Mouse (Mus musculus) limb, embryonic 13.5 days (tissue): ENCODE measurements around the gene Wwox. TPM values are rescaled to one million over a fixed set of nuclear protein-coding genes. Genes with fewer than 3 reads are reported as not detected.

Source experiments
- ATAC-seq: fragments of 200-750 bp; cut with Nextera tagmentation; 2 replicates; pipeline ENCODE4 v1.8.0; 2017; ENCODE audit warnings: low read depth, moderate number of reproducible peaks, moderate TSS enrichment; ENCODE audit not compliant: low FRiP score
- H3K27ac ChIP-seq: fragments of 300-500 bp; sonication (generic); 2 replicates; pipeline ENCODE4 v1.5.1; 2015; ENCODE audit warnings: inconsistent platforms, mild to moderate bottlenecking, moderate library complexity
- H3K27me3 ChIP-seq: fragments of 300-500 bp; sonication (generic); 2 replicates; pipeline ENCODE4 v1.6.1; 2015; ENCODE audit warnings: mild to moderate bottlenecking, inconsistent platforms
- H3K36me3 ChIP-seq: fragments of 300-500 bp; sonication (generic); 2 replicates; pipeline ENCODE4 v1.6.1; 2015; ENCODE audit warnings: inconsistent platforms, mild to moderate bottlenecking, moderate library complexity
- H3K4me1 ChIP-seq: fragments of 300-500 bp; sonication (generic); 2 replicates; pipeline ENCODE4 v1.6.1; 2015; ENCODE audit warnings: inconsistent platforms
- H3K4me2 ChIP-seq: fragments of 300-500 bp; sonication (generic); replicated peaks from 2 replicates; pipeline ENCODE4 v1.6.1; 2015; ENCODE audit warnings: inconsistent platforms, mild to moderate bottlenecking, moderate library complexity
- H3K4me3 ChIP-seq: fragments of 300-500 bp; sonication (generic); 2 replicates; pipeline ENCODE4 v1.5.1; 2015; ENCODE audit warnings: moderate library complexity, mild to moderate bottlenecking, inconsistent platforms
- H3K9ac ChIP-seq: fragments of 300-500 bp; sonication (generic); 2 replicates; pipeline ENCODE4 v1.6.1; 2015; ENCODE audit warnings: mild to moderate bottlenecking, inconsistent platforms
- H3K9me3 ChIP-seq: fragments of 300-500 bp; sonication (generic); 2 replicates; pipeline ENCODE4 v1.6.1; 2016; ENCODE audit warnings: inconsistent platforms
- WGBS: fragments of 180-500 bp; shearing (Covaris S2); methylation state at CpG from one replicate; pipeline ENCODE4 v1.1.7; 2015; 5-methylcytosine and 5-hydroxymethylcytosine counted together
- polyA plus RNA-seq: library from polyadenylated mRNA; unstranded; fragments of >200 nt; fragmentation: Nextera tagmentation; extraction: Ambion mirVana; gene quantifications from 2 replicates; pipeline ENCODE4 v1.2.1, GENCODE M21; 2015

Wwox gene
- polyA plus RNA-seq, 1 experiment from 2014 or later, result 9.5 TPM

GRCm38 (mm10) chr8:114876161-114876611, 436.7 kb downstream of the Wwox start:
- WGBS, result 6% methylated on average over 11 of the region's 11 CpGs
- Histone ChIP-seq H3K27me3 (peaks cover 21% of the 10 kb centered on the region), H3K36me3 (no peaks in the 10 kb centered on the region), H3K9ac (no peak overlapping the region), H3K27ac (peak overlapping the region; percentile 48; the same call in 1 of the 2 replicates), H3K4me2 (peak overlapping the region; percentile 49), H3K4me1 (peaks cover 25% of the 10 kb centered on the region), H3K4me3 (no peak overlapping the region), H3K9me3 (no peaks in the 10 kb centered on the region)
- ATAC-seq, result no peak; the same call in 1 of the 2 replicates

GRCm38 (mm10) chr8:114876696-114877206, 437.3 kb downstream of the Wwox start:
- Histone ChIP-seq H3K4me1 (peaks cover 26% of the 10 kb centered on the region), H3K4me3 (no peak overlapping the region), H3K9me3 (no peaks in the 10 kb centered on the region), H3K27ac (no peak overlapping the region), H3K4me2 (peak overlapping the region; percentile 49), H3K9ac (no peak overlapping the region), H3K27me3 (peaks cover 21% of the 10 kb centered on the region), H3K36me3 (no peaks in the 10 kb centered on the region)
- WGBS, result 44% methylated on average over 9 of the region's 9 CpGs
- ATAC-seq, result no peak

GRCm38 (mm10) chr8:114877234-114877633, 437.8 kb downstream of the Wwox start:
- no peak overlapping the region for H3K27ac ChIP-seq
- H3K27me3 ChIP-seq, result peaks cover 21% of the 10 kb centered on the region
- H3K4me1 ChIP-seq, result peaks cover 31% of the 10 kb centered on the region
- H3K9ac ChIP-seq, result no peak overlapping the region
- no peak for ATAC-seq
- no peaks in the 10 kb centered on the region for H3K36me3 ChIP-seq
- 70% methylated on average over 10 of the region's 10 CpGs for WGBS
- no peak overlapping the region for H3K4me3 ChIP-seq
- H3K9me3 ChIP-seq, result no peaks in the 10 kb centered on the region
- no peak overlapping the region for H3K4me2 ChIP-seq

- no peak for ATAC-seq
- no peak overlapping the region for H3K27ac ChIP-seq
- 72% methylated on average over 14 of the region's 14 CpGs for WGBS
- peaks cover 25% of the 10 kb centered on the region for H3K27me3 ChIP-seq
- H3K4me1 ChIP-seq, result peaks cover 39% of the 10 kb centered on the region
- H3K4me2 ChIP-seq, result no peak overlapping the region
- no peak overlapping the region for H3K9ac ChIP-seq
- H3K4me3 ChIP-seq, result no peak overlapping the region
- no peaks in the 10 kb centered on the region for H3K36me3 ChIP-seq
- H3K9me3 ChIP-seq, result no peaks in the 10 kb centered on the region
These were observed 439.2 kb downstream of the Wwox start for GRCm38 (mm10) chr8:114878449-114879276.

GRCm38 (mm10) chr8:114879277-114879568, 439.8 kb downstream of the Wwox start:
- H3K4me1 ChIP-seq, result peaks cover 39% of the 10 kb centered on the region
- H3K9ac ChIP-seq, result no peak overlapping the region
- H3K36me3 ChIP-seq, result no peaks in the 10 kb centered on the region
- H3K4me3 ChIP-seq, result no peak overlapping the region
- H3K27me3 ChIP-seq, result peaks cover 30% of the 10 kb centered on the region
- H3K27ac ChIP-seq, result no peak overlapping the region
- no peak for ATAC-seq
- no peaks in the 10 kb centered on the region for H3K9me3 ChIP-seq
- H3K4me2 ChIP-seq, result no peak overlapping the region
- WGBS, result 85% methylated on average over 4 of the region's 4 CpGs

GRCm38 (mm10) chr8:114879678-114880077, 440.2 kb downstream of the Wwox start:
- Histone ChIP-seq H3K36me3 (no peaks in the 10 kb centered on the region), H3K27ac (no peak overlapping the region), H3K9me3 (no peaks in the 10 kb centered on the region), H3K4me1 (peaks cover 39% of the 10 kb centered on the region), H3K27me3 (peaks cover 31% of the 10 kb centered on the region), H3K4me2 (no peak overlapping the region), H3K9ac (no peak overlapping the region), H3K4me3 (no peak overlapping the region)
- no peak for ATAC-seq
- 51% methylated on average over 2 of the region's 2 CpGs for WGBS

GRCm38 (mm10) chr8:114880475-114881135, 441.1 kb downstream of the Wwox start:
- Histone ChIP-seq H3K4me1 (peaks cover 44% of the 10 kb centered on the region), H3K27ac (no peak overlapping the region), H3K9ac (no peak overlapping the region), H3K4me3 (no peak overlapping the region), H3K4me2 (no peak overlapping the region), H3K9me3 (no peaks in the 10 kb centered on the region), H3K27me3 (peaks cover 31% of the 10 kb centered on the region), H3K36me3 (no peaks in the 10 kb centered on the region)
- 75% methylated on average over 8 of the region's 8 CpGs for WGBS
- no peak for ATAC-seq

- H3K9me3 ChIP-seq, result no peaks in the 10 kb centered on the region
- H3K9ac ChIP-seq, result no peak overlapping the region
- ATAC-seq, result peak; percentile 74
- H3K4me1 ChIP-seq, result peaks cover 31% of the 10 kb centered on the region
- H3K36me3 ChIP-seq, result no peaks in the 10 kb centered on the region
- H3K4me3 ChIP-seq, result no peak overlapping the region
- no peak overlapping the region for H3K27ac ChIP-seq
- no peak overlapping the region for H3K4me2 ChIP-seq
- WGBS, result 43% methylated on average over 5 of the region's 5 CpGs
- H3K27me3 ChIP-seq, result peaks cover 31% of the 10 kb centered on the region
These were observed 442.5 kb downstream of the Wwox start for GRCm38 (mm10) chr8:114881891-114882401.

GRCm38 (mm10) chr8:114882504-114882903, 443.0 kb downstream of the Wwox start:
- ATAC-seq, result no peak
- no peak overlapping the region for H3K27ac ChIP-seq
- no peak overlapping the region for H3K4me3 ChIP-seq
- no peaks in the 10 kb centered on the region for H3K36me3 ChIP-seq
- no peak overlapping the region for H3K9ac ChIP-seq
- H3K27me3 ChIP-seq, result peaks cover 25% of the 10 kb centered on the region
- H3K9me3 ChIP-seq, result no peaks in the 10 kb centered on the region
- H3K4me1 ChIP-seq, result peaks cover 25% of the 10 kb centered on the region
- no peak overlapping the region for H3K4me2 ChIP-seq
- 21% methylated on average over 4 of the region's 4 CpGs for WGBS

GRCm38 (mm10) chr8:114882936-114883606, 443.6 kb downstream of the Wwox start:
- Histone ChIP-seq H3K9me3 (no peaks in the 10 kb centered on the region), H3K4me3 (no peak overlapping the region), H3K27ac (no peak overlapping the region), H3K27me3 (peaks cover 20% of the 10 kb centered on the region), H3K4me1 (peaks cover 23% of the 10 kb centered on the region), H3K4me2 (no peak overlapping the region), H3K36me3 (no peaks in the 10 kb centered on the region), H3K9ac (no peak overlapping the region)
- WGBS, result 73% methylated on average over 11 of the region's 11 CpGs
- no peak for ATAC-seq

- H3K4me2 ChIP-seq, result no peak overlapping the region
- H3K27ac ChIP-seq, result no peak overlapping the region
- no peak for ATAC-seq
- H3K4me3 ChIP-seq, result no peak overlapping the region
- peaks cover 11% of the 10 kb centered on the region; the same call in 1 of the 2 replicates for H3K27me3 ChIP-seq
- no peaks in the 10 kb centered on the region for H3K36me3 ChIP-seq
- WGBS, result 79% methylated on average over 9 of the region's 9 CpGs
- peaks cover 23% of the 10 kb centered on the region for H3K4me1 ChIP-seq
- H3K9me3 ChIP-seq, result no peaks in the 10 kb centered on the region
- no peak overlapping the region for H3K9ac ChIP-seq
These were observed 444.5 kb downstream of the Wwox start for GRCm38 (mm10) chr8:114883967-114884366.
